Mouse (Mus musculus) C2C12 (cell line): ENCODE measurements around the gene Atp8a2.

ENCODE experiments used
- CEBPB ChIP-seq: IDR thresholded peaks from one replicate; pipeline ENCODE4 v1.6.1; 2011; ENCODE audit warnings: low read depth, mild to moderate bottlenecking, control low read depth, moderate library complexity
- CTCF ChIP-seq: IDR thresholded peaks from one replicate; pipeline ENCODE4 v1.5.1; 2011; ENCODE audit not compliant: control insufficient read depth, insufficient read depth, insufficient read length
- FOSL1 ChIP-seq: IDR thresholded peaks from one replicate; pipeline ENCODE4 v1.8.0; 2011; ENCODE audit warnings: mild to moderate bottlenecking, low read length; ENCODE audit not compliant: poor library complexity, insufficient read depth, severe bottlenecking
- MAX ChIP-seq: IDR thresholded peaks from one replicate; pipeline ENCODE4 v1.6.1; 2011; ENCODE audit warnings: mild to moderate bottlenecking, control low read depth
- MYOD1 ChIP-seq: IDR thresholded peaks from one replicate; pipeline ENCODE4 v1.6.1; 2011; ENCODE audit warnings: low read depth; ENCODE audit not compliant: control insufficient read depth, insufficient read length
- MYOG ChIP-seq: IDR thresholded peaks from one replicate; pipeline ENCODE4 v1.6.1; 2011; ENCODE audit not compliant: control insufficient read depth, insufficient read length; ENCODE audit errors: extremely low read depth
- USF1 ChIP-seq: IDR thresholded peaks from one replicate; pipeline ENCODE4 v1.6.1; 2011; ENCODE audit warnings: low read depth, mild to moderate bottlenecking, control low read depth, moderate library complexity

GRCm38 (mm10) chr14:59633988-59634387, 563.0 kb downstream of the Atp8a2 start:
- no peak for TF ChIP-seq CTCF
- TF ChIP-seq MAX = no peak
- no peak for TF ChIP-seq FOSL1
- TF ChIP-seq MYOD1 = no peak
- no peak for TF ChIP-seq MYOG
- no peak for TF ChIP-seq USF1
- TF ChIP-seq CEBPB = no peak
